Mouse (Mus musculus): ENCODE results near the gene Gdpd5.
"Not testable (repeated sequence)": the region's sequence is repeated elsewhere in the genome, so short reads cannot be mapped to it uniquely, and the experiment has no call there.

The Gdpd5 gene

GRCm38 (mm10) chr7:99483271-99483923 lies 102.2 kb downstream of the Gdpd5 start, which contains the start of gene Rps3:
Rps3 (minus strand) TSS chr7:99483738.
- DNase-seq, result peak; percentile 97

- no peak for DNase-seq
Measured at GRCm38 (mm10) chr7:99483924-99484319, 102.7 kb downstream of the Gdpd5 start.

- no peak for DNase-seq
Measured at GRCm38 (mm10) chr7:99484679-99485078, 103.5 kb downstream of the Gdpd5 start.

GRCm38 (mm10) chr7:99489708-99490107 lies 108.5 kb downstream of the Gdpd5 start:
- no peak for DNase-seq

- no peak for DNase-seq
Measured at GRCm38 (mm10) chr7:99499128-99499527, 117.9 kb downstream of the Gdpd5 start.

GRCm38 (mm10) chr7:99500201-99500600 lies 119.0 kb downstream of the Gdpd5 start:
- peak; percentile 86 for DNase-seq

GRCm38 (mm10) chr7:99500655-99501054 lies 119.4 kb downstream of the Gdpd5 start:
- DNase-seq, result no peak

GRCm38 (mm10) chr7:99501148-99501547 lies 119.9 kb downstream of the Gdpd5 start:
- no peak for DNase-seq

- DNase-seq, result no peak
Measured at GRCm38 (mm10) chr7:99504556-99504955, 123.3 kb downstream of the Gdpd5 start.

- DNase-seq, result not testable (repeated sequence)
Measured at GRCm38 (mm10) chr7:99508187-99508586, 127.0 kb downstream of the Gdpd5 start.

- DNase-seq, result peak; percentile 71
Measured at GRCm38 (mm10) chr7:99510087-99510501, 128.9 kb downstream of the Gdpd5 start.
